Mouse (Mus musculus): ENCODE measurements around the gene Icosl.

DNA sequence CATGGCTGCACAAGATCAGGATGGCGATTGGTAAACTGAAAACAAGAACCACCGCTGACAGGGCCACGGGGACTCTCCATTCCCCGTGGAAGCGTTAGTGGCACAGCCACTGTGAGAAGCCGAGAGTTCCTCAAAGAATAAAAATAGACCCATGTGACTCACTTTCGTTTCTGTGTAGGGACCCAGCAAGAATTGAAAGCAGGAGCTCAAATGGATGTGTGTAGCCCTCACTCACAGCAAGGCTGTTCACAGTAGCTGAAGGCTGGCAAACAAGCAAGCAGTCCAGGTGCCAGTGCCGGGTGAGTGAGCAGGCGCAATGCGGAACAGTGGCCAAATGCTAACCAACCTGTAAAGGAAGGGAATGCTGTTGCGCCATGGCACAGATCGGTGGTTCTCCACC, 36.4 kb downstream of the Icosl start:
- TF ChIP-seq POLR2A (IDR thresholded peaks at IDR 0.05; ENCODE audit: borderline replicate concordance, extremely low read depth, low read depth, low read length), result no peak
- no peak for TF ChIP-seq CTCF (IDR thresholded peaks at IDR 0.05; ENCODE audit: insufficient read depth, low read length)

Data from lung, adult 2 months (tissue).